Comparison of ENCODE assay signal across 15 mouse cellular contexts in the genomic region with DNA sequence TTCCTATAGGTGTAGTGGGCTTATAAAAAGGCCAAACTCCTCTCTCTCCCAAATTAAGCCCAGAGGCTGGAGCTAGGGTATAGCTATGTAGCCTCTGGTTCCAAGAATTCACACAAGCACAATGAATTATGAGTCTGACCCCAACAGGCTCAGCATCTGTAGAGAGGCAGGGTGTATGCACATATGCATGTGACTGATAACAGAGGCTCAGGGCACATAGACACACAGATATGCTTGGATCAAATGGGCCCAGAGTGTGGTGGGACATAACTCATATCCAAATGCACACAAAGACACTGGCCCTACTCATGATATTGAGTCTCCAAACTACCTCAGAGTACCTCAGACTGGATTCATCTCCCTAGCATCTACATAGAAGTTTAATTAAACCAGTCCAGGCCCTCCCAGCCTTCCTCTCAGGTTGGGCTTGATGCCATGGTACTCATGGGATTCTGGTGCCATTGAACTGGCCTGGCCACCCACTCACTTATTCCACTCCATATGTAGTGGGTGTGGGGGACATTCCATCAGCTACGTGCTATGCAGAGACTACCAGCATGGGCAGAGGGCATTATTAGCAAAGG. TPM values are rescaled to one million over a fixed set of nuclear protein-coding genes. Genes with fewer than 3 reads are reported as not detected.
DNase-seq lines count a peak whose midpoint lies in the region; ATAC-seq lines count a peak whose summit lies in the region.
"Had no signal": no experiment of that assay in that cellular context is flagged by ENCODE, and none has a peak within 500 bp of the region (broad histone marks: within the 10 kb centered on the region; RNA-seq: fewer than 3 reads in every experiment).

No protein-coding gene starts in this region.

- WGBS in hindbrain, embryonic 12.5 days = 82% methylated on average over 1 of the region's 1 CpGs
- 91% methylated on average over 1 of the region's 1 CpGs for whole genome bisulfite sequencing in hindbrain, embryonic 11.5 days

- no peak overlapping the region for H3K4me2 ChIP-seq in hindbrain, embryonic 12.5 days (replicated peaks)
- H3K4me2 ChIP-seq in hindbrain, embryonic 11.5 days (replicated peaks; ENCODE audit: low read depth, low read length) = no peak overlapping the region

- peaks cover 56% of the 10 kb centered on the region for H3K4me1 ChIP-seq in hindbrain, embryonic 12.5 days
- peaks cover 22% of the 10 kb centered on the region for H3K4me1 ChIP-seq in hindbrain, embryonic 11.5 days (replicated peaks; ENCODE audit: control insufficient read depth, insufficient read depth, low read length)

- H3K9me3 ChIP-seq in hindbrain, embryonic 12.5 days (replicated peaks) = no peaks in the 10 kb centered on the region
- no peaks in the 10 kb centered on the region for H3K9me3 ChIP-seq in hindbrain, embryonic 11.5 days (ENCODE audit: control insufficient read depth, low read length)
- H3K9me3 ChIP-seq: hindbrain, embryonic 10.5 days had no signal

- peaks cover 30% of the 10 kb centered on the region for H3K27me3 ChIP-seq in hindbrain, embryonic 12.5 days
- H3K27me3 ChIP-seq in hindbrain, embryonic 11.5 days (ENCODE audit: control insufficient read depth, insufficient read depth, low read length) = peaks cover 25% of the 10 kb centered on the region

- H3K4me3 ChIP-seq in hindbrain, embryonic 12.5 days = no peak overlapping the region
- no peak overlapping the region for H3K4me3 ChIP-seq in hindbrain, embryonic 11.5 days (ENCODE audit: low read depth, low read length)
- H3K4me3 ChIP-seq: heart, adult 2 months; hindbrain, embryonic 10.5 days; layer of hippocampus, adult 2 months had no signal

- H3K27ac ChIP-seq in hindbrain, embryonic 12.5 days = no peak overlapping the region
- no peak overlapping the region for H3K27ac ChIP-seq in hindbrain, embryonic 11.5 days (ENCODE audit: low read depth, low read length)
- H3K27ac ChIP-seq: heart, adult 2 months; hindbrain, embryonic 10.5 days; layer of hippocampus, adult 2 months had no signal

- peaks cover 35% of the 10 kb centered on the region for H3K36me3 ChIP-seq in hindbrain, embryonic 12.5 days
- no peaks in the 10 kb centered on the region for H3K36me3 ChIP-seq in hindbrain, embryonic 11.5 days (ENCODE audit: control insufficient read depth, insufficient read depth, low read length)

- no peak for ATAC-seq in hindbrain, embryonic 12.5 days (ENCODE audit: low FRiP score)
- ATAC-seq in hindbrain, embryonic 11.5 days (ENCODE audit: low FRiP score) = no peak

- DNase-seq in hindbrain, embryonic 11.5 days (ENCODE audit: low spot score) = no peak
- DNase-seq in c-Kit-positive CD71-positive TER-119-negative erythroid progenitor cells, embryonic 14.5 days (ENCODE audit: low read depth) = peak; percentile 84
- DNase-seq in liver = peak; percentile 83
- DNase-seq in spleen, postnatal 10 days (ENCODE audit: low spot score in 2 of 2) = peak; percentile 55 to 62
- no peak for DNase-seq in MN1 (ENCODE audit: low spot score)
- DNase-seq in kidney, postnatal 10 days = no peak
- DNase-seq: cerebellum, postnatal 25 days; heart, adult 2 months; kidney, adult 9 months; lung, adult 18-20 months; right cerebral cortex, postnatal 4 days; thymus, adult 2 months had no signal

- 0 out of 2 replicates have a peak overlapping the region, but pooled peaks have one; percentile 23 for H3K9ac ChIP-seq in hindbrain, embryonic 12.5 days
- no peak overlapping the region for H3K9ac ChIP-seq in hindbrain, embryonic 11.5 days (ENCODE audit: low read depth, low read length)

RNA-seq across cellular contexts. Expression of a gene that starts 8.5 kb away (rescaled TPM):
- polyA plus RNA-seq in hindbrain, embryonic 12.5 days (2016; fragmentation: Nextera tagmentation; extraction: Ambion mirVana) = 49.1 and 53.8 TPM in 2 replicates
- 19.1 and 20.9 TPM in 2 replicates for polyA plus RNA-seq in hindbrain, embryonic 11.5 days (2014; fragmentation: Nextera tagmentation; extraction: Ambion mirVana)

RNA-seq across cellular contexts. Expression of a gene that starts 26.3 kb away (rescaled TPM):
- polyA plus RNA-seq in hindbrain, embryonic 12.5 days (2016; fragmentation: Nextera tagmentation; extraction: Ambion mirVana) = 48.0 and 48.8 TPM in 2 replicates
- polyA plus RNA-seq in hindbrain, embryonic 11.5 days (2014; fragmentation: Nextera tagmentation; extraction: Ambion mirVana) = 53.3 and 59.8 TPM in 2 replicates

RNA-seq across cellular contexts. Expression of a gene that starts 33.4 kb away (rescaled TPM):
- polyA plus RNA-seq in hindbrain, embryonic 12.5 days (2016; fragmentation: Nextera tagmentation; extraction: Ambion mirVana) = not detected in 2 replicates
- not detected in 2 replicates for polyA plus RNA-seq in hindbrain, embryonic 11.5 days (2014; fragmentation: Nextera tagmentation; extraction: Ambion mirVana)
- polyA plus RNA-seq: heart, adult 2 months; hindbrain, embryonic 10.5 days; thymus, adult 2 months had no signal

RNA-seq across cellular contexts. Expression of a gene that starts 48.7 kb away (rescaled TPM):
- polyA plus RNA-seq in hindbrain, embryonic 12.5 days (2016; fragmentation: Nextera tagmentation; extraction: Ambion mirVana) = not detected in 2 replicates
- not detected in 2 replicates for polyA plus RNA-seq in hindbrain, embryonic 11.5 days (2014; fragmentation: Nextera tagmentation; extraction: Ambion mirVana)
- polyA plus RNA-seq: heart, adult 2 months; hindbrain, embryonic 10.5 days; thymus, adult 2 months had no signal

RNA-seq across cellular contexts. Expression of a gene that starts 57.2 kb away (rescaled TPM):
- polyA plus RNA-seq in hindbrain, embryonic 12.5 days (2016; fragmentation: Nextera tagmentation; extraction: Ambion mirVana) = not detected in 2 replicates
- not detected in 2 replicates for polyA plus RNA-seq in hindbrain, embryonic 11.5 days (2014; fragmentation: Nextera tagmentation; extraction: Ambion mirVana)
- polyA plus RNA-seq: heart, adult 2 months; hindbrain, embryonic 10.5 days; thymus, adult 2 months had no signal

Comparison
In these comparisons a context has a peak if more than half of its experiments do, and no peak if none do; other contexts are left out.
1. DNase-seq: peak in c-Kit-positive CD71-positive TER-119-negative erythroid progenitor cells, embryonic 14.5 days (single experiment), liver (single experiment) and spleen, postnatal 10 days (2 of 2); none in hindbrain, embryonic 11.5 days (single experiment), MN1 (single experiment) and kidney, postnatal 10 days (single experiment).